Mouse (Mus musculus): ENCODE measurements at regions not wholly inside any gene's neighbourhood (a gene's known extent, or its start where the extent isn't known, plus 50 kb on each side); places are given as distances from the start of the nearest gene placed in this dataset.

DNA sequence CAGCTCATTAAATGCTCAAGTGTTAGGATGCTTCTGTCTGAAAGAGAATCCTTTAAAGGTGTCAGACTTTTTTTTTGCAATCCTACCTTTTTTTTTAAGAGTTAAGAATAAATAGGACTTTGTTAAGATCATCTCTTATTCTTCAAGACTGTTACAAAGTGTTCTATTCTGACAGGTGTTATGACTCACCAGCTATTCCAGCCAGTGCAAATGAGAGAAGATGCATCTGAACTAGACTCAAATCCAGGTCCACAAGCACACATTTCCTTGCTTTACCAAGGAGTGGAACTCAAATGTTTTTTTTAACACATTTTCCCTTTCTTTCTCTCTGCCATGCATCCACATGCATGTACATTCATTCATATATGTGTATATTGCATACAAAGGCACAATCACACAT lies 98.4 kb upstream of the Atp10a start:
- DNase-seq (ENCODE audit: low spot score): no peak

DNA sequence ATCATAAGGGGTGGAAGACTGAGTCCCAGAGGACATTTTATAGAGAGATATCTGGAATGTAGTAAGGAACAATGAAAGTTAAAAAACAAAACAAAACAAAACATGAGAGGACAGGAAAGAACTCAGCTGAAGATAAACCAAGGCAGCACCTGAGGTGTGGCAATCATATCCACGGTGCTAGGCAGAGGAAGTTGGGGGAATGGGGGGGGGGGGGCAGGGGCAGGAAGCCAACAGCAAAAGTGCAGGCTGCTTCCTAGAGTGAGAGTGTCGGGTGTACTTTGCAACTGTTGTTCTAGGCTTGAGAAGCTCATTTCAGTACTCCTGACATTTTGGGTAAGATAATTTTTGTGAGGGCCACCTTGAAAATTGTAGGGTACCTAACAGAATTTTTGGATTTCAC lies 87.2 kb upstream of the Atp10a start:
- DNase-seq (ENCODE audit: low spot score): no peak

DNA sequence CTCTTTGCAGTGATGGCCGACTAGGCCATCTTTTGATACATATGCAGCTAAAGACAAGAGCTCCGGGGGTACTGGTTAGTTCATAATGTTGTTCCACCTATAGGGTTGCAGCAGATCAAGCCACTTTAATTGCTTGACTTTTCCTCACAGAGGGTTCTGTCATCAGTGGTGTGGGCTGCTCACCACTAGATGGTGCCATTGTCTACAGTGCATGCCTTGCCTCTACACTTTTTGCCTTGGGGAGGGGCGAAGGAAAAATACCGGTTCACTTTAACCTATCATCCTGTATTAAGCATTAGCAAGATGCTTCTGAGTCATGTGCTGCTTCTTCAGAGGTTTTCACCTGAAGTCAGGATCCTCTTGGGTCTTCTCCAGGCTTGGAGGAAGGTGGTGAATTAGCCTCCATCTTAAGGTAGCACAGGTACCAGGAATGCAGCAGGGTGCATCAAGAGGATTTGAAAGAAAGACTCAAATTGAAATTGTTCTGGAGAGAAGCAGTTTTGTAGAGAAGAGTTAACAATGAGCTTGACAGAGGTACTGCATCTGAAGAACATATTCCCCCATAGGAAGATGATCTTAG lies 71.6 kb upstream of the Atp10a start:
- DNase-seq (ENCODE audit: low spot score): peak; percentile 62

DNA sequence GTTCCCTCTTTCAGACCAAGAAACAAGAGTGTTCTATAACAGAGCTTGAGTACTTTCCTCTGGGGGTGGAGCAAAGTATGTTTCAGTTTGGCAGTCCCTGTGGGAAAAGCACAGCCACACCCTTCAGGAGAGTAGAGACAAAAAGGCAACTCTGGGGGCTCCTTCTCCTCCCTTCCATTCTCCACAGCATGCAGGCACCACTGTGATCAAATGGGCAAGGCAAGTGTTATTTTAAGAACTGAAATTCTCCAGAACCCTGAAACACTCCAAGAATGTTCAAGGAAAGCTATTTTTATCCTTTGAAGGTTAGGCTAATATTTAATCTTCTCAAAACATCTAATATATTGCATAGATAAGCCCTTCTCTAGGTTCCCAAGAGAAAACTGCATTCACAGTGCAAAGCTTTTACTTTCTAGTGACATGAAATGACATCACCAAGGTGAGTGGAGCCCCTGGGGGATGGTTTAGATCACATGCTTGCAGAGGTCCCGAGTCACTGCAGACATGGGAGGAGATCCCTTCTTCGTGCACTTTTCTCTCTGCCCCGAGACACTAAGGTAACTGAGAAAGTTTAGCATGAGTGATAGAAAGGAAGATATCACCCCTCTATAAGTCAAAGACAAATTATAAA lies 70.2 kb upstream of the Atp10a start:
- no peak for DNase-seq (ENCODE audit: low spot score)

DNA sequence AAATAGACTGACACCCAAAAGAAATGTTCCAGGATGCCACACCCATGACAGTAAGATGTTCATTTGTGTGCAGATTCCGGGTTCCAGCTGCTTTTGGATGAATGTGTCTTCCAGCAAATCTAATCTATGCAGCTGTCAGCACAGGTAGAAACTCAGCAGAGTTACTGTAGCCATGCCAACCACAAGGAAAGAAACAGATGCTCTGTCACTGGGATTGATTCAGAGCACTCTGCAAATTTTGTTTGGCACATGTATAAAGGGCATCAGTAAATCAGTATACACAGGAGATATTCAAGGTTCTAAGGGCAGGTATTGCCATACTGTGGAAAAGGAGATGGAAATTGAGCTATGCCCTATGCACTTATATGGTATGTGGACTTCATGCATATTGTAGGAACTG lies 60.0 kb upstream of the Atp10a start:
- no peak for DNase-seq (ENCODE audit: low spot score)

Measured in urinary bladder, postnatal 25 days (tissue).